Mouse (Mus musculus) adrenal gland, postnatal 4 days (tissue): ENCODE data around the gene Birc6. TPM values are rescaled to one million over a fixed set of nuclear protein-coding genes. Genes with fewer than 3 reads are reported as not detected.
A peak's percentile ranks its signal among the peaks of the same experiment; 100 is the strongest.

Experiments
- DNase-seq, 2 experiments: peaks; one replicate each; pipeline ENCODE4 v3.0.0; 2021 to 2022; ENCODE audit warnings: low spot score in 2 of 2, mixed read lengths in 2 of 2
- long read RNA-seq, 2 experiments: library from polyadenylated mRNA; stranded (forward); transcript quantifications; one replicate each; pipeline ENCODE4 v2.0.0; 2021
- total RNA-seq, 2 experiments: library from RNA; stranded (reverse); gene quantifications; 2 replicates each; pipeline ENCODE4 v1.2.3; 2021

Birc6 gene
- 100 to 1,000 TPM; 107 to 129 TPM for total RNA-seq
- long read RNA-seq, experiment 1, partial matches to known transcripts: 0 of 2 reads
- long read RNA-seq, experiment 1, other reads (novel, unspliced or antisense): 2 of 2 reads
- long read RNA-seq, experiment 2, partial matches to known transcripts: 1 of 8 reads
- long read RNA-seq, experiment 2, other reads (novel, unspliced or antisense): 7 of 8 reads

DNA sequence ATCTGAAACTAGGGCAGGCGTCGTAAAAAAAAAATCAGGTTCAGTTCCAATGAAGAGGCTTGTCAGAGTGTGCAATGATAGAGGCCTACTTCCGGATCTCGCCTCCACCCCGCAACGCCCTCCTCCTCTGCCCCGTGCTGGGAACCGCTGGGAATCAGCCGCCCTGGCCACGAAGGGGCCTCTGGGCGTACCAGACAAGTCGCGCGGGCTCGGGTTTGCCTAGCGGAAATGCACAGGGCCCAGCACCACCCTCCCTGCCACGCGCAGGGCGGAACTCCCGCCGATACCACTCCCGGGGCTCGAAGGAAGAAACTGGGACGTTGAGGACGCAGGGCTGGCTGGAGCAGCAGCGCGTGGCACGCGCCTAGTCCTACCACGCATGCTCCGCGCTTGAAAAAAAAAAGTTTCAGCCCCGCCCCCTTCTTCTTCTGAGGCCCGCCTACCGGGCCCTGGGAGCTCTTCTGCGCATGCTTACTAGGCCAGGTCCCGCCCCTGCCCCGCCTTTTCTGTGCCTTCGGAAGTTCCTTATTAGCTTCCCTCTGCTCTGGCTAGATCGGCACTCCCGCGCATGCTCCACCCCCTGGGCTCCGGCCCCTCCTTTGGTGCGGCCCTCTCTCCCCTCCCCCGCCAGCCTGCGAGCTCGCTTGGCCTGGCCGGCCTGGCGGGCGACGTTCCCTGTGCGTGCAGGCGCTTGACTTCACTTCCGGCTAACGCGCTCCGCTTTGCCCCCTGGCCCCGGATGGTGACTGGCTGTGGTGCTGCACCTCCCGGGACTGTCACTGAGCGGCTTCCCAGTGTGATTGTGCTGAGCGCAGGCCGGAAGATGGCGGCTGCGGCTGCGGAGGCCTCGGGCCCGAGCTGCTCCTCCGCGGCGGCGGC is at the start of gene Birc6:
Gene Birc6 (plus strand): TSS at position 567 of the 879 bp plus-strand sequence.
- peak; percentile 99 to 100 for DNase-seq

GRCm38 (mm10) chr17:74480361-74481069 is 47.6 kb upstream of the Birc6 start:
- no peak for DNase-seq

DNA sequence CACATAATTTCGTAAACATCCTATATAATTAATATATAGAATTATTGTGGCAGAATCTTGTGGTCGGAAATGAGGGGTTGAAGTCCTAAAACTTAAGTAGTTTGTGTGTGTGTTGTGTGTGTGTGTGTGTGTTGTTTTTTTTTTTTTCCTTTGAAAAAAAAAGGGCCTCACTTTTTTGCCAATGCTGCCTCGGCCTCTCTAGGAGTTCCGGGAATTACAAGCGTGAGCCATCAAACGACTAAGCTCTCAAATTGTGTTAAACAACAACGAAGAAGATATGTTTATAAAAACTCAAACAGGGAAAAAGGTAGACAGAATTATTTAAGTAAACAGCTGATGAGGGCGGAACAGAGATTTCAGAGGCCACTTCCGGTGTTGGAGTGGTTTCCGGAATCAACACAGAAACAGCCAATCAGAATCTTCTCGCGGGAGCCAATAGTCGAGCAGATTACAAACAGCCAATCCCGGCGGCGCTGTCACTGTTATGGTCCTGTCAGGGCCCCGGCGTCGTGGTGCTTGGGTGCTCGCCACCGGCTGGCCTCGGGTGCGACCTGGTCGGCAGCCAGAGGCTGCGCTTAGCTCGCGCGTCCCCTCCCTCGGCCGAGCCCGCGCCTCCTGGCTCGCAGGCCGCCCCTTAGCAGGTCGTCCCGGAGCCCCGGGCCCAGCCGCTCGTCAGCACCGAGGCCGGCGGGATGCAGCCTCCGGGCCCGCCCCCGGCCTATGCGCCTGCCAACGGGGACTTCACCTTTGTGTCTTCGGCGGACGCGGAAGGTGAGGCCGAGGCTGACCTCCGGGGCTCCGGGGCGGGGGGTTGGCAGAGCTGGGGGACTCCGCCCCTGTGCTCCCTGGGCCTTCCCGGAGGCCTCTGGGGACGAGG is 38.8 kb upstream of the Birc6 start, which contains the start of gene Yipf4:
Gene Yipf4 (plus strand): TSS at position 470 of the 877 bp plus-strand sequence.
- peak; percentile 91 to 92 for DNase-seq

- DNase-seq: no peak
Observed at GRCm38 (mm10) chr17:74489901-74490220, 38.2 kb upstream of the Birc6 start.

DNA sequence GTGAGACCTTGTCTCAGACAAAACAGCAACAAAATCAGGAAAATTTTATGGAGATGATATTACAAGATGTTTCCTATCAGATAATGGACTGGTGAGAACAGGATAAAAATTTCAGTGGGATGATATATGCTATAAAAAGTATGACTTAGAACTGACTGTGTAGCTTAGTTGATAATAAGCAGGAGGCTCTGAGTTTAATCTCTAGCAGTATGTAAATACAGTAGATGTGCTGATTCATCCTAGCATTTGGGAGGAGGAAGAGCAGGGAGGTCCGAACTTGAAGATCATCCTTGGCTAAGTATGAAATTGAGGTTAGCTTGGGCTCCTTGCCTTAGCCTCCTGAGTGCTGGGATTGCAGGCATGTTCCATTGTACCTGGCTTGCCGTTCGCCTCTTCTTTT is 36.5 kb upstream of the Birc6 start:
- no peak for DNase-seq

- DNase-seq: no peak
Observed at GRCm38 (mm10) chr17:74500204-74500603, 27.9 kb upstream of the Birc6 start.

DNA sequence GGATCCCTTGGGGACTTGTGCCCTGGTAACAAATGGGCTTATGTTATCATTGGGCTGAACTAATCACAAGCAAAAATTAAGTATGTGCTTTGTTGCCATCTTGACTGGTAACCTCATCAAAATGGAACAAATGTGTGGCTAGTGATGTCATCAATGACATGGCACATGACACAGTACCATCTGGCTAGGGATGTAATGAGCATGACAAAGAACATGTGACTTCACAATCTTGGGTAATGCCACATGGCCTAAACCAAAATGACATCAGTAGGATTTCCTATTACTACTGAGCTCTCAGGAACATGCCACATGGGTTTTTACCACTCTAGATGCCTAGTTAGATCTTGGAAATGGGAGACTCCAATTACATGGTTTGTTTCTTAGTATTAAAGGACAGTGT is 27.0 kb upstream of the Birc6 start:
- no peak for DNase-seq

DNA sequence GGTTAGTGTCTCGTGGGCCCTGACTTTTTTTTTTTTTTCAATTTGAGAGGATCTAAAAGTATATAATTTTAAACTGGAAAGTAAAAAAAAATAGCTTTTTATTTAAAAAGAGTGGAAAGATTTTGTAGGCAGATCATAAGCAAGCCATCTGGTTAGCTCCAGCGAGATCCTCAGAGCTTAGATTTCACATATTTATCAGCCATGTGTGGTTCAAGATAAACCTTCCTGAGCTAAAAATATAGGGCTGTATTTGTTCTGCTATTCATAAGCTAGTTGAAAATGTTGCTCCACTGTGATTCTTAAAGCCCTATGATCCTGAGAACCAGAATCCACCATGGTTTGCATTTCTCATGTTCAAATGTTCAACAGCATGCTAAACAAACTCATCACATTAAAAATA is 20.2 kb upstream of the Birc6 start:
- no peak for DNase-seq

DNA sequence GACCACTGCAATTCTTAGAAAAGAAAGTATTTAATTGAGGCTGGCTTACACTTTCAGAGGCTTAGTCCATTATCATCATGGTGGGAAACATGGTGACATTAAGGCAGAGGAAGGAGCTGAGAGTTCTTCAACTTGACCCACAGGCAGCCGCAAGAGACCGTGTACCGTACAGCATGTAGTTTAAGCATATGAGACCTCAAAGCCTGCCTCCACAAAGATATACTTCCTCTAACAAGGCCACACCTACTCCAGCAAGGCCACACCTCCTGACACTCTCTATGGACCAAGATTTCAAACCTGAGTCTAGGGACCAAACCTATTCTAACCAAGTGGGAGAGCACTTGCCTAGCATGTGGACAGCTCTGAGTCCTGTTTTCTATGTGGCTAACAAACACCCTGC is 19.5 kb upstream of the Birc6 start:
- DNase-seq: no peak

DNA sequence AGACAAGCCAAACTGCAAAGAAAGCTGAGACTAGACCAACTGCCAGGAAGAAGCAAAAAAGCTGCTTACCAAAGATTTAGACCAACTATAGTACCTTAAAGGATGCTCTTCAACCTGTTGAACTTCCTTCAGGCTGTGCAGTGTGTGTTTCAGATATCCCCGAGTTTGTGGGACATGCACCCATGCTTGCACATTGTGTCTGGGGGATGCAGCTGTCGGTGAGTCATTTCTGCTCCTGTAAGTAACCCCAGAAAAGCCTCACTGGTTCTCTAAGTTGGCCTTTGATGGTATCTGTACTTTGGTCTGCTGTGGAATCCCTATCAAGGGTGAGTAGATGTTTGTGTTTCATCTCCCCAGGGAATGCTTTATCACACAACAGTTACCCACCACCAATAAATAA is 15.8 kb upstream of the Birc6 start:
- DNase-seq: no peak

DNA sequence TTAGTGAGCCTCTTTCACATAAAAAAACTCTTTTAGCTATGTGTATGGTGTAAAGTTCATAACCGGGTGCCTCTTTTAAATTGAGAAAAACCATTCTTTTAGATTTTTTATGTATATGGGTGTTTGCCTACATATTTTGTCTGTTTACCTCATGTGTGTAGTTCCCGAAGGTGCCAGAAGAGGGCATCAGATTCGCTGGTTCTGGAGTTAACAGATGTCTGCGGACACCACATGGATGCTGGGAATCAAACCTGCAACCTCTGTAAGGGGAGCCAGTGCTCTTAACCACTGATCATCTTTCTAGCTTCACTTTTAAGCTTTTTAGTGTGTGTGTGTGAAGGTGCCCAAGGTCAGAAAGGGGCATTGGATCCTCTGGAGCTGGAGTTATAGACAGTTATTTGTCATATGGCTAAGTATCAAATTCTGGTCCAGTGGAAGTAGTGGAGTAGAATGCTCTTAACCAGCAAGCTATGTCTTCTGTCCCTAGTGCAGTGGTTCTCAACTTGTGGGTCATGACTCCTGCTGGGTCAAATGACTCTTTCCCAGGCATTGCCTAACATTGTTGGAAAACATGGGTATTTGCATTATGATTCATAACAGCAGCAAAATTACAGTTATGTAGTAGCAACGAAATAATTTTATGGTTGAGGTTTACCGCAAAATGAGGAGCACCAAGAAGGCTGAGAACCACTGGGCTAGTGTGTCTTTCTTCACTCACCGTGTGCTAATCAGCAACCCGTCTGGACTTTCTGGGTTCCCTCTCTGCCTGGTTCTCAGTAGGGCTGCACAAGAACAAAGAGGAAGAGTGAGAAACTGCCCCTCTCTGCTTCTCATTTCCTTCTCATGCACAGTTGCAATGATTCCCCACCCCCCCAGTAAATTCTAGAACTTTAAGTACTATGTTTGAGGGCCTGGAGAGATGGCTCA is 5.0 kb upstream of the Birc6 start:
- DNase-seq: no peak

DNA sequence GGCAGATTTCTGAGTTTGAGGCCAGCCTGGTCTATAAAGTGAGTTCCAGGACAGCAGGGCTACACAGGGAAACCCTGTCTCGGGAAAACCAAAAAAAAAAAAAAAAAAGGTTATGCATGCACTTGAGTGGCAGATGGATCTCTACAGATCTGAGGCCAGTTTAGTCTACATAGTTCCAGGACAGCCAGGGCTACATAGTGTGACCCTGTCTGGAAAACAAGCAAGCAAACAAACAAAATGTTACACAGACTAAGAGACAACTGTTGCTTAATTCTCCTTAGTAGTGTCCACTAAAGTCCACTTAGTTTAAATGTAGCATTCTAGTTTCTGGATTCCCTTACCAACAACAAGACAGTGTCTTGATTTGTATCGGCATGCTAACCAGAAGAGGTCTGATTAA is 2.0 kb upstream of the Birc6 start:
- DNase-seq: no peak

DNA sequence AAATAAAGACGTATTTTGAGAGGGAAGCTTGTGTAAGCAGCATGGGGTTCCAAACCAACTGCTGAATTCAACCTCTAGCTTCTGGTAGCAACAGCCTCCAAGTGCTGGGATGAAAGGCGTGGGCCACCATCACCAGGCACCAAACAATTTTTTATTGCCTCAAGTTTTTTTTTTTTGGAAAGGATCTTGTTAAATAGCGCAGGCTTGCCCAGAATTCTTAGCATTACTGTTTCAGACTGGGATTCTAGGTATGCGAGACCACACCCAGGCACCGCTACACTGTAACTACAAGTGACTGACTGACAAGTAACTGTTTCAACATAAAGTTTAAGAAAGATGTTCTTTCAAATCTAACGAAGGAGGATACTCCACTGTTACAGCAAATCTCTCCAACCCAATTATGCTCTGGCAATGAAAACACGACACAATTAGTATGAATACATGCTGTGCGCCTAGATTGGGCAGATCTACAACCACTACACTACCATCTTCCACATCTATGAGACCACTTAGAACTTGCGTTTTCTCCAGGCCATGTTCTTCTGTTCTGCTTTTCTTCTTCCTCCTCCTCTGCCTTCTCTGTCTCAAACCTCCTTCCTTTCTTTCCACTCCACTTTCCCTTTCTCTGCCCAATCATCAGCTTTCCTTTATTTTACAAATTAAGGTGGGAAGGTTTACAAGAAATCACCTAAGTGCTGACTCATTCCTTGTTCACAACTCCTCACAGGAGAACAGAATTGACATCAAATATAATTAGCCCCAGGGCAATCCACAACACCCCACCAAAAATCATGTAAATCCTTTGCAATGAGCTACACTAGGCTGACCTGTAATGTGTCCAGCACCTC is 1.1 kb upstream of the Birc6 start:
- no peak for DNase-seq

DNA sequence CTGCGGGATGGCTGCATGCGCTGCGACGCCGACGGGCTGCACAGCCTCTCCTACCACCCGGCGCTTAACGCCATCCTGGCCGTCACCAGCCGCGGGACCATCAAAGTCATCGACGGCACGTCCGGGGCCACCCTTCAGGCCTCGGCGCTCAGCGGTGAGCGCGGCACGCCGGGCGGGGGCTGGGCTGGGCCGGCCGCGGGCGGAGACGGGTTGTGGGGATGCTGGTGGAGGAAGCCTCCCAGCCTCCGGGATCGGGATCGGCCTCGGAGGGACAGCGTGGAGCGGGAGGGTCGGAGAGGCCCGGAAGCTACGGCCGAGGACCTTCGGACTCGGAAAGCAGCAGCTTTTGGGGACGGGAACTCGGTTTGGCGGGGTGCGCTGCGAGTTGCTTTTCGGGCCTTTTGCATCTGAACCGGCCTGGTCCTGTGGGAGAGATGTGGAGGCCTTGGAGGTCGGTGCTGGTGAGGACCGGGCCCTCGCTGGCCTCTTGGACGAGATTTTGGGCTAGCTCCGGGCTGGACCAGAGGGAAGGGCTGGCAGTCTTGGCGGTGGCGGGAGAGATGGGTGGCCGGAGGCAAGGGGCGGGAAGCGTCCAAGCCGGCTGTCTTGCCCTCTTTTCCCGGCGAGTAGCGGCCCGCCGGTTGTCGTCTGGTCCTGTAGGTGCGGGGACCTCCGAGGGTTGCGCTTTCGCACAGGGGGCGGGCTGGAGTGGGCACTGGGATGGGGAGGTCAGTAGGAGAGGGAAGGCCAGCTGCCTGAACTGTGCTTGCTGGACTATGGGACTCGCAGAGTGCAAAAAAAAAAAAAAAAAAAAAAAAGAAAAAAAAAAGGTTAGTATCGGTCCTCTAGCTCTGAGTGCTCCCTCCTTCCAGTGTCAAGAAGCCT is 795 bp downstream of the Birc6 start:
- peak; percentile 49 to 51 for DNase-seq

GRCm38 (mm10) chr17:74529533-74529824 is 1.4 kb downstream of the Birc6 start:
- DNase-seq: no peak

- DNase-seq: no peak
Observed at GRCm38 (mm10) chr17:74534971-74535370, 6.9 kb downstream of the Birc6 start.

DNA sequence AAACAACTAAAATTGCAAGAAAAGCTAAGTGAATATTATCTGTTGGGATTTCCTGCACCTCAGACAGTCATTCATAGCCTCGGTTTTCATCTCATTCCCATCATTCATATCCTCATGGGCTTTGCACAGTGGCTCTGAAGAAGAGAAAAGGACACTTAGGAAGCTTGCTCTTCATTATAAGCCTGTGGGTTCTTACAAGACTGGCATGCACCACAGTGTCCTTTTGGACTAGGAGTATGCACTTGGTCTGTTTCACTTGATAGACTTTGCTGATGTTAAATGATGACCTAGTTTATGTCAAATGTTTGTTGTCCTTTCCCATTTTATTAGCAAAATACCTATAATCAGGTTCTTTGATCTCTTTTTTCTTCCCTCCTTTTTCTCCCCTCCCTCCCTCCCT is 9.4 kb downstream of the Birc6 start:
- no peak for DNase-seq

GRCm38 (mm10) chr17:74543615-74544014 is 15.5 kb downstream of the Birc6 start:
- DNase-seq: no peak
